Mouse (Mus musculus) brown adipose tissue, adult 24 weeks (tissue): ENCODE measurements around the gene Sh3bgrl2. TPM values are rescaled to one million over a fixed set of nuclear protein-coding genes. Genes with fewer than 3 reads are reported as not detected.
A peak's percentile ranks its signal among the peaks of the same experiment; 100 is the strongest.

Experiments
- H3K27ac ChIP-seq: fragments of 200-500 bp; replicated peaks from 2 replicates; pipeline ENCODE4 v1.5.1; 2012; ENCODE audit warnings: low read depth, mild to moderate bottlenecking, low read length
- H3K4me1 ChIP-seq: fragments of 200-500 bp; 2 replicates; pipeline ENCODE4 v1.6.1; 2012; ENCODE audit warnings: low read length, mixed read lengths; ENCODE audit not compliant: control insufficient read depth, insufficient read depth, insufficient read length
- H3K4me3 ChIP-seq: fragments of 200-500 bp; 2 replicates; pipeline ENCODE4 v1.5.1; 2012; ENCODE audit warnings: low read depth, mild to moderate bottlenecking, low read length, moderate library complexity; ENCODE audit not compliant: insufficient read depth
- polyA plus RNA-seq: library from polyadenylated mRNA; stranded (reverse); fragments of >200 nt; gene quantifications from 2 replicates; pipeline ENCODE4 v1.2.4, GENCODE M21; 2012; ENCODE audit not compliant: missing spikeins, insufficient read depth, insufficient read length

Sh3bgrl2 gene
- polyA plus RNA-seq, 1 experiment: 8.0 TPM

GRCm38 (mm10) chr9:83547229-83547628 lies 898 bp upstream of the Sh3bgrl2 start:
- no peak overlapping the region for H3K27ac ChIP-seq
- H3K4me1 ChIP-seq: no peaks in the 10 kb centered on the region
- no peak overlapping the region for H3K4me3 ChIP-seq

- Histone ChIP-seq H3K4me1 (no peaks in the 10 kb centered on the region), H3K4me3 (no peak overlapping the region), H3K27ac (no peak overlapping the region)
Observed at GRCm38 (mm10) chr9:83549866-83550265, 1.7 kb downstream of the Sh3bgrl2 start.

- Histone ChIP-seq H3K27ac (no peak overlapping the region), H3K4me1 (no peaks in the 10 kb centered on the region), H3K4me3 (no peak overlapping the region)
Observed at GRCm38 (mm10) chr9:83551116-83551515, 3.0 kb downstream of the Sh3bgrl2 start.

DNA sequence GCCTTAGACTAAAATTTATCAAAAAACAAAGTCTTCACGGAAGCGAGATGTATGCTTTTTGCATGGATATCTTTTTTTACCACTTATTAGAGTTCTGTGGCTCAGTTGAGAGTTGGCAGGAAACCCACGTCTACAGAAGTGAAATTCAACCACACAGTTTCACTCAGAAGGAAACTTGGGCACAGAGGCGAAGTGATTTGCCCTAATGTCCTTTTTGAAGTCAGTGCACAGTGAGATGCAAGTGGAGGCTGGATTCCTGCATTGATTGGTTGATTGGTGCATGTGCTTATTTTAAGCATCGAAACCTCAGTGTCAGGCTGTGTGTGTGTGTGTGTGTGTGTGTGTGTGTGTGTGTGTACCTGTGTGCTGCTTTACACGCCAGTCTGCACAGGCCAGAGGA lies 3.5 kb downstream of the Sh3bgrl2 start:
- H3K4me3 ChIP-seq: no peak overlapping the region
- H3K4me1 ChIP-seq: no peaks in the 10 kb centered on the region
- no peak overlapping the region for H3K27ac ChIP-seq

DNA sequence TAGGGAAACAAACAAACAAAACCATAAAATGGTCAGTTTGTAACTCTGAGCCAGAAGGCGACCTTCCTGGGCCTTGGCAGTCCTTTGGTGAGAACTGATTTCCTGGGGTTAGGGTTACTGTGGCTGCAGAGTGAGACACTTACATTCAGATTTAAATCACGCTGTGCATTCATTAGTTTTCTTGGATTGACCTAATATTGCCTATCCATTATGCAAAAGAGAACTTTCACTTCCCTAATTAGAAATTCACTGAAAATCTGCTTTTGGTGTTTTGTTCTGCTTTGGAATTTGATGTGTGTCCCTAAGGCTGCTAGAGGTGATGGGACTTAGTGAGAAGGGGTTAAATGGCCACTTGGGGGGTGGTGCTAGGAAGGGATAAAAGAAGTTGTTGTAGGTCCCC lies 7.5 kb downstream of the Sh3bgrl2 start:
- Histone ChIP-seq H3K27ac (no peak overlapping the region), H3K4me3 (no peak overlapping the region), H3K4me1 (peaks cover 11% of the 10 kb centered on the region)

GRCm38 (mm10) chr9:83556236-83556635 lies 8.1 kb downstream of the Sh3bgrl2 start:
- H3K4me1 ChIP-seq: peaks cover 11% of the 10 kb centered on the region
- H3K4me3 ChIP-seq: no peak overlapping the region
- H3K27ac ChIP-seq: peak overlapping the region; percentile 69

DNA sequence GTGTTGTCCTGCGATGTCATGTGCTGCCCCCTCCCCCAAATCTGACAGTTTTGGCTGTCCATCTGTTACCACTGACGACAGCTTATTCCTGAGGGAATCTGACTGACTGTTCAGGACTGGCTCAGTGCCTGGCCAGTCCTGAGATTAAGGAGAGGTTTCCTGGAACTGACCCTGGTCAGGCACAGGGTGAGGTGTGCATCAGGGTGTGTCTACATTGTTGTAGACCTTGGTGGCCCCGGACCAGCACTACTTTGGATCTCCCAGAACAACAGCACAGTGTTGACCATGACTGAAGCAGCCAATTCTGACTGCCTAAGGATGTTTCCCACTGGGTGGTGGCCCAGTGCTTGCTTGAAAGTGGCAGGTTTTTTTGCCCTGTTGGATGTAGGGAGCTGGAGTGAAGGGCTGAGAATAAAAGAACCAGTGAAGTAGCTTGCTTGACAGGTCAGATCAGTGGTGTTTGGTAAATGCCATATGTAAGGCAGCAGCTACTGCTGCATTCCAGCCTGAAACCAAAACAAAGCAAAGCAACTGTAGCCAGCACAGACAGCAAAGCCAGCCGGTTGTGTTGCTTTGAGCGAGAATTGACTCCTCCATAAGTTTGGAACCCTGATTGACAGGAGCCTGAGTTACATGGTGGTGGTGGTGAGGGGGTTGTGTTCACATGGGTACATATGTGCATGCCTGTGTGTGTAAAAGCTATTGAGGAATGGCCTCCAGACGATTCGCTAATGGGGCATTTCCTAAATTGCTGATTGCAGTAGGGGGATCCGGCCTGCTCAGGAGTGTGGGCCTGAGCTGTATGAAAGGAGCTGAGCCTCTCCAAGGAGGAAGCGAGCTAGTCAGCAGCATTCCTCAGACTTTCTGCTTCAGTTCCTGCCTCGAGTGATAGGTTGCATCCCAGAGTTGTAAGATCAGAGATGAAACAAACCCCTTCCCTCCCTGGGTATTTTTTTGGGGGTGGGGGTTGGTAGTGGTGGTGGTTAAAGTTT lies 8.9 kb downstream of the Sh3bgrl2 start:
- peaks cover 11% of the 10 kb centered on the region for H3K4me1 ChIP-seq
- H3K27ac ChIP-seq: peak overlapping the region; percentile 69
- no peak overlapping the region for H3K4me3 ChIP-seq

GRCm38 (mm10) chr9:83560670-83561069 lies 12.5 kb downstream of the Sh3bgrl2 start:
- Histone ChIP-seq H3K27ac (no peak overlapping the region), H3K4me1 (peaks cover 20% of the 10 kb centered on the region), H3K4me3 (no peak overlapping the region)

GRCm38 (mm10) chr9:83562889-83563288 lies 14.8 kb downstream of the Sh3bgrl2 start:
- H3K4me1 ChIP-seq: peaks cover 16% of the 10 kb centered on the region; the same call in 1 of the 2 replicates
- H3K4me3 ChIP-seq: no peak overlapping the region
- no peak overlapping the region for H3K27ac ChIP-seq

GRCm38 (mm10) chr9:83563808-83564549 lies 15.9 kb downstream of the Sh3bgrl2 start:
- H3K4me1 ChIP-seq: peaks cover 16% of the 10 kb centered on the region; the same call in 1 of the 2 replicates
- H3K27ac ChIP-seq: no peak overlapping the region
- no peak overlapping the region for H3K4me3 ChIP-seq

- Histone ChIP-seq H3K27ac (0 out of 2 replicates have a peak overlapping the region, but pooled peaks have one; percentile 57), H3K4me1 (peaks cover 16% of the 10 kb centered on the region; the same call in 1 of the 2 replicates), H3K4me3 (no peak overlapping the region)
Observed at GRCm38 (mm10) chr9:83564934-83565652, 17.0 kb downstream of the Sh3bgrl2 start.

GRCm38 (mm10) chr9:83566141-83566540 lies 18.0 kb downstream of the Sh3bgrl2 start:
- Histone ChIP-seq H3K4me3 (no peak overlapping the region), H3K4me1 (peaks cover 16% of the 10 kb centered on the region; the same call in 1 of the 2 replicates), H3K27ac (0 out of 2 replicates have a peak overlapping the region, but pooled peaks have one; percentile 21)

DNA sequence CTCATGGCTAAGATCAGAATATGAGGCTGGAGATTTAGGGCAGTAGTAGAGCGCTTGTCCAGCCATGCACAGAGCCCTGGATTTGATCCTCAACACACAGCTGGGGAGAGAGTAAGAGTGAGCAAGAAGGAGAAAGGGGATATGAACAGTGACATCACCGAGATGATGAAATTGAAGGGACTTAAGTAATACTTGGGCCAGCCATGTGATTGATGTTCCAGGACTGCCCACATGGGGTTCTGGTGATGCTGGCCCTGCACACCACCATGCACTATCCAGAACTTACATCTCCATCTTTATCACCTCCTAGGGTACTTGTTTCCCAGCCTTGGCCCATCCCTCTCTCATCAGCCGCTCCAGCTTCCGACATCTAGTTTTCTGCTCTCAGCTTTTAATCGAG lies 20.0 kb downstream of the Sh3bgrl2 start:
- Histone ChIP-seq H3K4me3 (no peak overlapping the region), H3K27ac (no peak overlapping the region), H3K4me1 (peaks cover 18% of the 10 kb centered on the region; the same call in 1 of the 2 replicates)

DNA sequence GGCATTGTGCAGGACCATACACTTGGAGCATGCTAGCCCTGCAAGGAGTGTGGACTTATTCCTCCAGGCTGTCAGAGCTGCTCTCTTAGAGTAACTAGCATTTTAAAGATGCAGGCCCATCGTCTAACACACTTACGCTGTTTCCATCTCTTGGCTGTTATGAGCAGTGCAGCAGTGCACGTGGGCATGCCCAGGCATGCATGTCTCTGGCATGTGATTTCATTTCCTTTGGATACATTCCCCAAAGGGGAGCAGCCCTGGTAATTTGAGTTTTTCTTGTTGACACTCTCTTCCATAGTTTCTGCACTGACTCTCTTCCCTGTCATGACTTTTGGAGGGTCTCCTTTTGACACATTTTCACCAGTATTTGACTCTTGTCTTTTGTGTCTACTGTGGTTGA lies 20.8 kb downstream of the Sh3bgrl2 start:
- H3K4me1 ChIP-seq: peaks cover 19% of the 10 kb centered on the region; the same call in 1 of the 2 replicates
- no peak overlapping the region for H3K27ac ChIP-seq
- no peak overlapping the region for H3K4me3 ChIP-seq

- H3K27ac ChIP-seq: no peak overlapping the region
- H3K4me1 ChIP-seq: peaks cover 18% of the 10 kb centered on the region; the same call in 1 of the 2 replicates
- H3K4me3 ChIP-seq: no peak overlapping the region
Observed at GRCm38 (mm10) chr9:83569898-83570297, 21.8 kb downstream of the Sh3bgrl2 start.
